Mouse (Mus musculus) A20 (cell line): ENCODE data around the gene Med13l.

ENCODE experiments used
- DNase-seq: peaks from one replicate; pipeline ENCODE4 v3.0.0-alpha.2; 2011; ENCODE audit warnings: low read depth, low spot score

The Med13l gene

GRCm38 (mm10) chr5:118591826-118592499 lies 31.5 kb downstream of the Med13l start:
- DNase-seq: no peak

GRCm38 (mm10) chr5:118594470-118595236 lies 34.2 kb downstream of the Med13l start:
- DNase-seq: peak; percentile 73

- no peak for DNase-seq
Observed at GRCm38 (mm10) chr5:118595901-118596300, 35.4 kb downstream of the Med13l start.

GRCm38 (mm10) chr5:118596452-118597092 lies 36.1 kb downstream of the Med13l start:
- DNase-seq: no peak

GRCm38 (mm10) chr5:118598601-118599000 lies 38.1 kb downstream of the Med13l start:
- DNase-seq: no peak

GRCm38 (mm10) chr5:118601452-118601851 lies 41.0 kb downstream of the Med13l start:
- DNase-seq: no peak

- no peak for DNase-seq
Observed at GRCm38 (mm10) chr5:118602706-118603105, 42.2 kb downstream of the Med13l start.

GRCm38 (mm10) chr5:118605424-118606067 lies 45.1 kb downstream of the Med13l start:
- no peak for DNase-seq

- DNase-seq: no peak
Observed at GRCm38 (mm10) chr5:118606636-118607035, 46.2 kb downstream of the Med13l start.

- no peak for DNase-seq
Observed at GRCm38 (mm10) chr5:118607900-118608299, 47.4 kb downstream of the Med13l start.

GRCm38 (mm10) chr5:118610468-118610867 lies 50.0 kb downstream of the Med13l start:
- no peak for DNase-seq

GRCm38 (mm10) chr5:118612956-118613631 lies 52.6 kb downstream of the Med13l start:
- no peak for DNase-seq

- no peak for DNase-seq
Observed at GRCm38 (mm10) chr5:118613704-118614103, 53.2 kb downstream of the Med13l start.

- no peak for DNase-seq
Observed at GRCm38 (mm10) chr5:118614116-118614515, 53.6 kb downstream of the Med13l start.

GRCm38 (mm10) chr5:118614571-118614981 lies 54.1 kb downstream of the Med13l start:
- peak; percentile 61 for DNase-seq

- DNase-seq: no peak
Observed at GRCm38 (mm10) chr5:118618963-118619610, 58.6 kb downstream of the Med13l start.

- DNase-seq: no peak
Observed at GRCm38 (mm10) chr5:118619801-118620200, 59.3 kb downstream of the Med13l start.

- DNase-seq: no peak
Observed at GRCm38 (mm10) chr5:118620330-118620910, 59.9 kb downstream of the Med13l start.

GRCm38 (mm10) chr5:118621877-118622276 lies 61.4 kb downstream of the Med13l start:
- DNase-seq: no peak

- DNase-seq: no peak
Observed at GRCm38 (mm10) chr5:118622346-118622745, 61.9 kb downstream of the Med13l start.

- DNase-seq: no peak
Observed at GRCm38 (mm10) chr5:118623797-118624196, 63.3 kb downstream of the Med13l start.
